Mouse (Mus musculus) thymus, adult 2 months (tissue): ENCODE results near the gene Tfdp2. TPM values are rescaled to one million over a fixed set of nuclear protein-coding genes. Genes with fewer than 3 reads are reported as not detected.

Experiments used
- DNase-seq: peaks from one replicate; pipeline ENCODE4 v3.0.0; 2021
- H3K27ac ChIP-seq: fragments of 200-500 bp; 2 replicates; pipeline ENCODE4 v1.5.1; 2012; ENCODE audit warnings: low read length, control low read depth; ENCODE audit not compliant: control insufficient read depth, insufficient read depth
- H3K27me3 ChIP-seq: fragments of 200-500 bp; 2 replicates; pipeline ENCODE4 v1.6.1; 2012; ENCODE audit warnings: mild to moderate bottlenecking, low read length, moderate library complexity, mixed read lengths; ENCODE audit not compliant: control insufficient read depth, insufficient read depth
- H3K36me3 ChIP-seq: fragments of 200-500 bp; 2 replicates; pipeline ENCODE4 v1.6.1; 2012; ENCODE audit warnings: mild to moderate bottlenecking, low read length, moderate library complexity; ENCODE audit not compliant: control insufficient read depth, insufficient read depth
- H3K4me1 ChIP-seq: fragments of 200-500 bp; replicated peaks from 2 replicates; pipeline ENCODE4 v1.6.1; 2012; ENCODE audit warnings: low read length; ENCODE audit not compliant: control insufficient read depth, insufficient read depth
- H3K4me3 ChIP-seq: fragments of 200-500 bp; 2 replicates; pipeline ENCODE4 v1.5.1; 2012; ENCODE audit warnings: mild to moderate bottlenecking, low read length, control low read depth, moderate library complexity; ENCODE audit not compliant: control insufficient read depth, insufficient read depth
- CTCF ChIP-seq: fragments of 200-500 bp; IDR thresholded peaks from 2 replicates; pipeline ENCODE4 v1.5.1; 2012; ENCODE audit warnings: mild to moderate bottlenecking, control low read depth, low read length, moderate library complexity, borderline replicate concordance; ENCODE audit not compliant: control insufficient read depth, poor library complexity, insufficient read depth; ENCODE audit errors: extremely low read depth
- POLR2A ChIP-seq: fragments of 200-500 bp; IDR thresholded peaks from 2 replicates; pipeline ENCODE4 v1.6.1; 2012; ENCODE audit warnings: mild to moderate bottlenecking, low read length, control low read depth, moderate library complexity; ENCODE audit not compliant: control insufficient read depth, poor library complexity, insufficient read depth; ENCODE audit errors: extremely low read depth
- WGBS: fragments of 180-500 bp; shearing (Covaris S2); methylation state at CpG from one replicate; pipeline ENCODE4 v1.1.7; 2018; 5-methylcytosine and 5-hydroxymethylcytosine counted together
- polyA plus RNA-seq: library from polyadenylated mRNA; depleted of rRNA; stranded (reverse); fragments of >200 nt; gene quantifications from 2 replicates; pipeline ENCODE4 v1.2.3, GENCODE M21; 2012

Gene Tfdp2
- polyA plus RNA-seq, 1 experiment: 17.3 TPM

DNA sequence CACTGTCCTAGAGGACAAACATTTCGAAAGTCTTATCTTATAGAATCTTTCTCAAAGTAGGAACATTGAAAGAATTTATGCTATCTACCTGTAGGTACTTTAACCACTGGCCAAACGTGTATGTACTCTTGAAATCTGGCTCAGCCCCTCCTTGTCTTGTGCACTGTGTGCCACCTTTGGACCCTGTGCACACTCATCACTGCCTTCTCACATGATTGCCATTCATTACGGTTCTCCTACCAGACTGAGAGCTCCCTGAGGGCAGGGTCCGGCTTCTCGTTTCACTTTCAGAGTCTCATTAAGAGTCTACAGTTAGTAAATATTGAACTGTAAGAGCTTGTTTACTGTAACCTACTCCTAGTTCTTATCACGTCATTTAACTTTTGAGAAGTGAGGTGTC is 47.8 kb downstream of the Tfdp2 start:
- H3K36me3 ChIP-seq: no peaks in the 10 kb centered on the region
- no peak overlapping the region for H3K27ac ChIP-seq
- WGBS: 95% methylated on average over 6 of the region's 6 CpGs
- H3K4me3 ChIP-seq: no peak overlapping the region
- H3K4me1 ChIP-seq: no peaks in the 10 kb centered on the region
- no peak for DNase-seq
- TF ChIP-seq POLR2A: no peak
- no peaks in the 10 kb centered on the region for H3K27me3 ChIP-seq

DNA sequence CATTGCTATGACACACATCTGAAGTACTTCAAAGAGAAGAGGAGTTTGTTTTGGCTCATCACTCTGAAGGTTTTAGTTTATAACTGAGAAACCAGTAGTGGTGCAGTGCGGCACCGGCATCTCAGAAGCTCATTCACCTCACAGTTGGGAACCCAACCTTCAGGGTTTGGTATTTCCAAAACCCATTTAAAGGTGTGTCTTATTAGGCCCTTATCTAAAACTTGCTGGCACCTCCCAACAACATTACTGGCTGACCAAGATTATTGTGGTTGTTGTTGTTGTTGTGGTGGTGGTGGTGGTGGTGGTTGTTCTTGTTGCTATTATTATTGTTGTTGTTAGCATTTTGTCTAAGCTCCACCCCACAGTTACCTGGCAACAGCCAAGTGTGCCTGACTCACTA is 58.7 kb downstream of the Tfdp2 start:
- TF ChIP-seq CTCF (no peak), POLR2A (no peak)
- Histone ChIP-seq H3K4me3 (no peak overlapping the region), H3K36me3 (no peaks in the 10 kb centered on the region), H3K27ac (no peak overlapping the region), H3K27me3 (no peaks in the 10 kb centered on the region), H3K4me1 (peaks cover 2% of the 10 kb centered on the region; the same call in 1 of the 2 replicates)
- DNase-seq: no peak
- 97% methylated on average over 2 of the region's 2 CpGs for WGBS

DNA sequence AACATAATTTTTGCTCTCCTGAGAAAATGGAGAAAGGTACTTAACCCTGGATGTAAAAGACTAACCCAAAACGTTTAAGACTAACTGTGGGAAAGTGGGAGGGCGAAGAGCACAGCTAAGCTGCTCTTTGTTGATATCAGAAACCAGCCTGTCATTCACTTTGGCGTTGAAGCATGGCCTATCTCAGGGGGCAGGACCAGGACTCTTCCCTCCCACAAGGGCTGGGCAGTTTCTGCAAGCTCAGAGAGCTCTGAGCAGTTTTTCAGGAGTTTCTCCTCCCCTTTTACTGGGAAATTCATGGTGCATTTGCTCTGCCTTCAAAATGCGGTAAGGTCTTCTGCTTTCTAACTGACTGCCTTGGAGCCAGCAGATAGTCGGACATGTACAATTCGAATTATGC is 62.4 kb downstream of the Tfdp2 start:
- no peak for DNase-seq
- peaks cover 2% of the 10 kb centered on the region; the same call in 1 of the 2 replicates for H3K4me1 ChIP-seq
- no peaks in the 10 kb centered on the region for H3K27me3 ChIP-seq
- H3K4me3 ChIP-seq: no peak overlapping the region
- no peaks in the 10 kb centered on the region for H3K36me3 ChIP-seq
- TF ChIP-seq POLR2A (no peak), CTCF (no peak)
- no peak overlapping the region for H3K27ac ChIP-seq
- 73% methylated on average over 6 of the region's 6 CpGs for WGBS

DNA sequence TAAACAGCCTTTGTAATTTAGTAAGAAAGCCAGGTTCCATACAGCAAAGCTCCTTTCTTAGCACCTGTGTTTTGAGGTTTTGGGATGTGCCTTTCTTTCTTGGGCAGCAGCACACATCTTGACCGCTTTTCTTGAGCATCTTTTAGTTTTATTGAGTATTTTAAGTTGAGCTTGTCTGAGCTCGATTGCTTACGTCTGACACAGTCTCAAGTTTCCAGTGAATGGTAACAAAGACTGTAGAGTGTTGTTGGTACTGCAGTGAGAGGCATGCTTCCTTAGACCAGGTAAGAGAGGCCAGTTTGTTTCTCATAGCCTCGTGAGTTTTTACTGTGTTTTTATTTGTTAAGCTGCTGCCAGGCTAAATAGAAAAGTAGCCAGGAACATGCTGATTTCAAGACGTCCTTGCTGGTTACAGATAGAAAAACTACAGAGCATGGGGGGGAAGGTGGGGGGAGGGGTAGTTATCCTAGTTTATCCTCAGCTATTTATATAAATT is 63.0 kb downstream of the Tfdp2 start:
- DNase-seq: peak; percentile 10
- Histone ChIP-seq H3K4me1 (peaks cover 2% of the 10 kb centered on the region; the same call in 1 of the 2 replicates), H3K4me3 (no peak overlapping the region), H3K27me3 (no peaks in the 10 kb centered on the region), H3K27ac (no peak overlapping the region), H3K36me3 (no peaks in the 10 kb centered on the region)
- TF ChIP-seq POLR2A: no peak
- TF ChIP-seq CTCF: no peak
- WGBS: 19% methylated on average over 5 of the region's 5 CpGs

DNA sequence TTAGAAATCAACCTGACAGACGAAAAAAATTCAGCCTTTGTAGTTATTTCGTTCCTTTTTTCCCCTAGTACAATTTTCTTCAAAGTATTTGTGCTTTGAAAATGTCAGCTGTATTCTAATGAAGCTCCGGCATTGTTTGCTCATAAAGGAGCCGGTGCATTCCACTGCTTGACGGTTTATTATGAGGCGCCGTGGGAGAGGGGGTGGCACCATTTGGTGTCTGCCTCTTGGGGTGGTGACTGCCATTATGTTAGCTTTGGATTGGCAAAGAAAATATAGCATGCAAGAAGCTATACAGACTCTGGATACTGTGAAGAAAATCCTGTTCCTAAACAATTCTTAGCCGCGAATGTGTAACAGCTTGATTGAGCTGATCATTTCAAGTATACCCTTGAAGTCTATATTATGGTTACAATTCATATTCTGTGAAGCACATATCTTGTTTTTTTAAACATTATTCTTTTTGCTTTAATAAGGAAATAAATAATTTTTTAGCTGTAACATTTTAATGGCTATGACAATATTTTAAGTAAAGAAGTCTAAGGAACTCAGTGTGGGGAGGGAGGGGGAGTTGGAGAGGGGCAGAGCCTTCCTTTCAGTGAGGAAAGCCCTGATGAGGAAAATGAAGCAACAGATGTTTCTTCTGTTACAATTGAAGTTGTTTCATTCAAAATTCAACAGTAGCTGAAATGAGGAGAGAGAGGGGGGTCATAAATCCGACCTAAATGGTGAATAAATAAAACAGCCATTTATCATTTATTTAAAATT is 63.9 kb downstream of the Tfdp2 start:
- Histone ChIP-seq H3K4me3 (peak overlapping the region; percentile 24), H3K36me3 (no peaks in the 10 kb centered on the region), H3K4me1 (peaks cover 2% of the 10 kb centered on the region; the same call in 1 of the 2 replicates), H3K27me3 (no peaks in the 10 kb centered on the region), H3K27ac (peak overlapping the region; percentile 19; the same call in 1 of the 2 replicates)
- no peak for TF ChIP-seq CTCF
- no peak for TF ChIP-seq POLR2A
- DNase-seq: peak; percentile 20
- whole genome bisulfite sequencing: 6% methylated on average over 10 of the region's 10 CpGs

DNA sequence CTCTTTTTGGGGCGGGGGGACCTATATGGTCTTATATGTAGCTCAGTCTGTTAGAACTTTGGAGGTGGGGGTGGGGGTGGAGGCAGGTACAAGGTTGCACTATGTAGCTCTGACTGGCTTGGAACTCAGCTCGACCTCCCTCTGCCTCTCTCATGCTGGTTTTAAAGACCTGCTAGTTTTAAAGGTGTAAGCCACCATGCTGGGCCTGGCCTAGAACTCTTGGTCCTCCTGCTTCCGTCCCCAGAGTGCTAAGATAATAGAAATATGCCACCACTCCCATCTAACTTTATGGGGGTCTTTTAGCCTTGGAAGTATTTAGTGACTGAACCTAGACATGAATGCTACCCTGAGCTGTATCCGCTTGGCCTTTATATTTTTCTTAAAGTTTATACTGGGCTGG is 65.0 kb downstream of the Tfdp2 start:
- no peak overlapping the region for H3K27ac ChIP-seq
- no peak overlapping the region for H3K4me3 ChIP-seq
- peaks cover 2% of the 10 kb centered on the region; the same call in 1 of the 2 replicates for H3K4me1 ChIP-seq
- H3K27me3 ChIP-seq: no peaks in the 10 kb centered on the region
- H3K36me3 ChIP-seq: no peaks in the 10 kb centered on the region
- no peak for TF ChIP-seq CTCF
- TF ChIP-seq POLR2A: no peak
- 96% methylated on average over 4 of the region's 4 CpGs for WGBS
- DNase-seq: no peak
